Mouse (Mus musculus) heart, adult 2 months (tissue): ENCODE results near the gene Krt2. TPM values are rescaled to one million over a fixed set of nuclear protein-coding genes. Genes with fewer than 3 reads are reported as not detected.
A peak's percentile ranks its signal among the peaks of the same experiment; 100 is the strongest.

Experiments used
- DNase-seq, 2 experiments: peaks; one replicate each; pipeline ENCODE4 v3.0.0; 2021
- H3K27ac ChIP-seq: fragments of 200-600 bp; 2 replicates; pipeline ENCODE4 v1.8.1; 2022
- H3K27me3 ChIP-seq: fragments of 200-500 bp; 2 replicates; pipeline ENCODE4 v1.6.1; 2012; ENCODE audit warnings: mild to moderate bottlenecking, low read length, inconsistent platforms, mixed read lengths; ENCODE audit not compliant: control insufficient read depth, insufficient read depth
- H3K36me3 ChIP-seq: fragments of 200-500 bp; 2 replicates; pipeline ENCODE4 v1.6.1; 2012; ENCODE audit warnings: low read length, inconsistent platforms; ENCODE audit not compliant: control insufficient read depth, insufficient read depth
- H3K4me1 ChIP-seq: fragments of 200-500 bp; 2 replicates; pipeline ENCODE4 v1.6.1; 2011; ENCODE audit warnings: low read length; ENCODE audit not compliant: control insufficient read depth, insufficient read depth
- H3K4me3 ChIP-seq: fragments of 200-600 bp; 2 replicates; pipeline ENCODE4 v1.8.1; 2022
- H3K79me2 ChIP-seq: fragments of 200-500 bp; replicated peaks from 2 replicates; pipeline ENCODE4 v1.6.1; 2012; ENCODE audit warnings: mild to moderate bottlenecking, inconsistent platforms, low read length, moderate library complexity, mixed read lengths; ENCODE audit not compliant: control insufficient read depth, insufficient read depth
- H3K9ac ChIP-seq: fragments of 200-500 bp; 2 replicates; pipeline ENCODE4 v1.6.1; 2012; ENCODE audit warnings: low read depth, mild to moderate bottlenecking, control low read depth, inconsistent platforms, low read length, mixed read lengths
- CTCF ChIP-seq: fragments of 200-600 bp; IDR thresholded peaks from 2 replicates; pipeline ENCODE4 v1.8.1; 2022; ENCODE audit warnings: antibody characterized with exemption, mild to moderate bottlenecking, moderate library complexity
- EP300 ChIP-seq: fragments of 200-500 bp; IDR thresholded peaks from 2 replicates; pipeline ENCODE4 v1.6.1; 2011; ENCODE audit warnings: low read depth, low read length, control low read depth; ENCODE audit not compliant: insufficient read depth
- POLR2A ChIP-seq: fragments of 200-500 bp; IDR thresholded peaks from 2 replicates; pipeline ENCODE4 v1.6.1; 2011; ENCODE audit warnings: mild to moderate bottlenecking, low read depth, low read length, control low read depth; ENCODE audit not compliant: insufficient read depth
- WGBS: fragments of 180-500 bp; shearing (Covaris S2); methylation state at CpG from one replicate; pipeline ENCODE4 v1.1.7; 2018; 5-methylcytosine and 5-hydroxymethylcytosine counted together
- intact Hi-C: fragments of 180-260 bp; cut with DNase I; formaldehyde crosslinking; loops from one replicate; pipeline ENCODE4 v1.15.1; 2025
- polyA plus RNA-seq: library from polyadenylated mRNA; depleted of rRNA; stranded (reverse); fragments of >200 nt; gene quantifications from 2 replicates; pipeline ENCODE4 v1.2.3, GENCODE M21; 2012; rRNA removed
- total RNA-seq, 2 experiments: library from RNA; stranded (reverse); gene quantifications; 2 replicates each; pipeline ENCODE4 v1.2.3; 2021

Gene Krt2
- total and polyA plus RNA-seq, 3 experiments = not detected

DNA sequence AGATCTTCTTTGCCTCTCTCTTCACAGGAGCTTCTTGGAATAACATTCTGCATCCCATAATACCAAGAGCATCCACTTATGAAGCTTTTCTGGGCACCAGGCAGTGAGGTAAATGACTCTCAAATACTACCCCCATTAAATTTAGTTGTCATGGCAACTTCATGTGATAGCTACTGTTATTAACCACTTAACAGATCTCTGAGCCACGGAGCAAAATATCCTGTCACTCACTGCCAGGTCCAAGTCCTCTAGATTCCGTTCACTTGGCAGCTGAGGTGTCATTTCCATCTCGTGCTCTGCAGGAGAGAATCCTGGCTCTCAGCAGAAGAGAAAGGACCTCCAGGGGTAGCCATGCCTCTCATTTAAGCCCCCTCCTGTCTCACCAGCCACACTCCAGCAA lies 27.1 kb downstream of the Krt2 start:
- intact Hi-C loops = no loop called here
- Histone ChIP-seq H3K27me3 (no peaks in the 10 kb centered on the region), H3K4me3 (no peak overlapping the region), H3K4me1 (no peaks in the 10 kb centered on the region), H3K36me3 (no peaks in the 10 kb centered on the region), H3K79me2 (no peaks in the 10 kb centered on the region), H3K27ac (no peak overlapping the region), H3K9ac (no peak overlapping the region)
- TF ChIP-seq POLR2A (no peak), CTCF (no peak), EP300 (no peak)
- 13% methylated on average over 3 of the region's 3 CpGs for WGBS
- no peak for DNase-seq

DNA sequence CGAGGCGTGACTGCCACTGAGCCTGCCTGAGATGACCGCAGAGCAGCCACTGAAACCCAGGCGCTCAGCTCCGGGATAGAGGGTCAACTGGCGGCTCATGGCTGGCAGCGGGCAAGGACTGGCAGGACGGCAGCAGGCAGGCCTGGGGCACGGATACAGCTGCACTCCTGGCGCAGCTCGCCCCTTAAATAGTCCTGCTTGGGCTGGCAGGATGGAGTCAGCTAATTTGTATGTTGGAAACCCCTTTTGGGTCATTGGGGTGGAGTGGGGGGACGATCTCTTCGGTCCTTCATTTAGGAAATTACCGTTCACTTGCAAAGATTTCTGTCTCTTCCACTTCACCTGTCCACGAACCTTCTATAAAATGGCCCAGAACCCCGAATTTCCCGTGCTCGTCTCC lies 31.6 kb downstream of the Krt2 start, which contains the start of gene Krt72:
Gene Krt72 (minus strand): TSS at position 101 of the 400 bp plus-strand sequence.
- Histone ChIP-seq H3K27me3 (no peaks in the 10 kb centered on the region), H3K4me1 (no peaks in the 10 kb centered on the region), H3K36me3 (no peaks in the 10 kb centered on the region), H3K27ac (no peak within 1 kb of the TSS), H3K79me2 (no peaks in the 10 kb centered on the region), H3K9ac (no peak within 1 kb of the TSS), H3K4me3 (no peak within 1 kb of the TSS)
- TF ChIP-seq POLR2A (no peak), CTCF (no peak), EP300 (no peak)
- intact Hi-C loops = no loop called here
- no peak for DNase-seq
- 82% methylated on average over 18 of the region's 18 CpGs for WGBS

DNA sequence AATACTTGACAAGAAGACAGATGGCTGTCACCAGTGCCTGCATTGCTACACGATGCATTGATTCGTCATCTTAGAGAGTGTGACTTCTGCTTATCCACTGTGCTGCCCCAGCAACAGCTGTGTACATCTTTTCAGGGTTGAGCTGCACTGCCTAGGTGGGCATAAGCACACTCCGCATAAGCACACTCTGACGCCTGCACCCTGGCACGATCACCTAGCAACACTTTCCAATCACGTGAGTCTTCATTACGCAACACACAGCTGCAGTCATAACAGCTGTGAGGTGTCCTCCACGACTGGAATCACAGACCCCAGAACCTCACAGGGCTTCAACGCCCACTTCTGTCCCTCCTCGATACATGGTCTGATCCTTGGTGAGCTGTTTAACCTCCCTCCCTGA lies 44.5 kb downstream of the Krt2 start:
- Histone ChIP-seq H3K4me1 (no peaks in the 10 kb centered on the region; the same call in 1 of the 2 replicates), H3K27me3 (no peaks in the 10 kb centered on the region), H3K4me3 (no peak overlapping the region), H3K27ac (no peak overlapping the region), H3K9ac (no peak overlapping the region), H3K79me2 (no peaks in the 10 kb centered on the region), H3K36me3 (no peaks in the 10 kb centered on the region)
- intact Hi-C loops = loop anchor here (2.0 to 5.0 kb wide), 3 partner anchors 251 to 433 kb away; no protein-coding TSS in a partner anchor
- WGBS = 56% methylated on average over 10 of the region's 10 CpGs
- DNase-seq = peak in 1 of 2 experiments; percentile 20
- TF ChIP-seq CTCF = no peak
- TF ChIP-seq POLR2A = no peak
- TF ChIP-seq EP300 = no peak

DNA sequence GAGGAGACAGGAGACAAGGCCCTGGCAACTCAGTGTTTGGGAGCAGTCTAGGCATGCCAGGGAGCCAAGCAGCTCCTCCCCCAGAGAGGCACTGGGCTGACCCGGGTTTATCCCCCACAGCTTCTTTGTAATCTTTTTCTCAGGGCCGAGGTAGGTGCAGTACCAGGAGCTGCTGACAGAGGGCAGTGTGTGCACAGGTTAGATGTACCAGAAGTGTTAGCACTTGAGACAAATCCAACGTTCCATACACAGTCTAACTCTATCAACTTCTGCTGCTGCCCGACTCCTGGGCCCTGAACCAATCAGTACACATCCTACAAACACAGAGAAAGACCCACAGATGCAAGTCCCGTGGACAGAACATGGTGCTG lies 45.3 kb downstream of the Krt2 start:
- no peaks in the 10 kb centered on the region for H3K79me2 ChIP-seq
- TF ChIP-seq EP300 = peak; percentile 81
- peak; percentile 92 for TF ChIP-seq CTCF
- no peak for TF ChIP-seq POLR2A
- intact Hi-C loops = loop anchor here (1.0 to 5.0 kb wide), 5 partner anchors 201 to 432 kb away; no protein-coding TSS in a partner anchor
- no peak overlapping the region for H3K9ac ChIP-seq
- no peak overlapping the region for H3K27ac ChIP-seq
- H3K27me3 ChIP-seq = no peaks in the 10 kb centered on the region
- no peaks in the 10 kb centered on the region for H3K36me3 ChIP-seq
- H3K4me3 ChIP-seq = no peak overlapping the region
- DNase-seq = peak; percentile 78 to 89
- WGBS = 0% methylated on average over 5 of the region's 5 CpGs
- no peaks in the 10 kb centered on the region; the same call in 1 of the 2 replicates for H3K4me1 ChIP-seq

DNA sequence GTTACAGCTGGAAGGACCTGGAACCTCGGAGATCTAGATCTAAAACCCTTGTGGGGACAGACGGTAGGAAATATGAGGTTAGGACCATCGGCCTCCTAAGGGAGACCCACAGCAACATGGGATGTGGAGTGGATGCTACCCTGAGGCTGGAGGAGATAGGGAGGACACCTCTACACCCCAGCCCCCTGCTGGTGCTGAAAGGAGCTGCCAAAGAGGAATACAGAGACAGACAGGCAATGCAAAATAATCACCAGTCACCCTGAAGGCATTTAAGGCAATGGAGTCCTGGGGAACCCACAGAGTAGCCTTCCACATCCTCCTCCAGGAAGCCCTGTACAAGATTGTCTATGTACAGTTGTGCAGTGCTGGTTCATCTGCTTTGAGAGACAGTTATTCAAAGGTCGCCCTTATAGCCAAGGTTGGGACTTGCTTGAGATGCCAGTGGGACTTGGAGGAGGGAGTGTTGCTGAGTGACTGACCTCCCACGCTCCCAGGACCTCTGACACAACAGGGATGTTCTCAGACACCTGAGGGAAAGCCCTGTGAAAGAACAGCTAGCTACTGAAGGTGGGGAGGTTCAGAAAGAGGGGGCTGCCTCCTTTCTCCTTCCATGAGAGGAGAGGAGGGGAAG lies 45.8 kb downstream of the Krt2 start:
- Histone ChIP-seq H3K36me3 (no peaks in the 10 kb centered on the region), H3K9ac (no peak overlapping the region), H3K79me2 (no peaks in the 10 kb centered on the region), H3K27ac (no peak overlapping the region), H3K27me3 (no peaks in the 10 kb centered on the region), H3K4me1 (no peaks in the 10 kb centered on the region; the same call in 1 of the 2 replicates), H3K4me3 (no peak overlapping the region)
- DNase-seq = no peak
- WGBS = 54% methylated on average over 5 of the region's 5 CpGs
- no peak for TF ChIP-seq EP300
- TF ChIP-seq POLR2A = no peak
- peak; percentile 28 for TF ChIP-seq CTCF
- intact Hi-C loops = loop anchor here (1.0 to 5.0 kb wide), 5 partner anchors 201 to 431 kb away; no protein-coding TSS in a partner anchor

DNA sequence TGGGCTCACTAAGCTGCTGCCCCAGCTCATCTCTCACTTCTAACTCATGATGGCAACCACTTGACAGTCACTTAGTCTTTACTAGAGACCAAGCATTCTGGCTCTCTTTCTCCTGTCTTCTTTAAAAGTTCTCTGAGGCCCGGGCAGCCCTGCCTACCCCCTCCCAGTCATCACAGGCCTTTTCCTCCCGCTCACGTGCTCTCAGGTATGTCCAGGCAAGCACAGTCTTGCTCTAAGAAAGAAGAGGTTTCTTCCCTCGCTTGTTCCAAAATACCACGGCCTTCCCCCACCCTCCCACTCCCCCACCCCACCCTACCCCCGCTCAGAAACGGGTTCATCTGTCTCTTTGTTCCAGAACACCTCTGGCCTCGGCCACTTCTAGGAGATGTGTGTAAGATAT lies 47.7 kb downstream of the Krt2 start:
- no peak for DNase-seq
- intact Hi-C loops = loop anchor here (5.0 kb wide), 1 partner anchor 248 kb away; no protein-coding TSS in a partner anchor
- WGBS = 42% methylated on average over 8 of the region's 8 CpGs
- TF ChIP-seq EP300 = no peak
- no peak for TF ChIP-seq CTCF
- TF ChIP-seq POLR2A = no peak
- no peak overlapping the region for H3K27ac ChIP-seq
- no peaks in the 10 kb centered on the region for H3K79me2 ChIP-seq
- no peaks in the 10 kb centered on the region for H3K36me3 ChIP-seq
- H3K4me3 ChIP-seq = no peak overlapping the region
- no peaks in the 10 kb centered on the region; the same call in 1 of the 2 replicates for H3K4me1 ChIP-seq
- H3K9ac ChIP-seq = no peak overlapping the region
- no peaks in the 10 kb centered on the region for H3K27me3 ChIP-seq

Other genes with a start within 250 kb of the Krt2 start
- not detected for gene Krt75, start 244.3 kb downstream of the Krt2 start, total RNA-seq
- not detected in 2 replicates for gene Krt75, start 244.3 kb downstream of the Krt2 start, polyA plus RNA-seq
- gene Gm5414, start 190.0 kb downstream of the Krt2 start, total RNA-seq = not detected
- gene Gm5414, start 190.0 kb downstream of the Krt2 start, polyA plus RNA-seq = not detected in 2 replicates
- gene Gm5478, start 170.8 kb downstream of the Krt2 start, total RNA-seq = not detected
- not detected in 2 replicates for gene Gm5478, start 170.8 kb downstream of the Krt2 start, polyA plus RNA-seq
- not detected for gene Krt6b, start 137.9 kb downstream of the Krt2 start, total RNA-seq
- 0.04 TPM in 1 of 2 replicates, not detected in the other for gene Krt6b, start 137.9 kb downstream of the Krt2 start, polyA plus RNA-seq
- not detected for gene Krt6a, start 123.9 kb downstream of the Krt2 start, total RNA-seq
- not detected in 2 replicates for gene Krt6a, start 123.9 kb downstream of the Krt2 start, polyA plus RNA-seq
- under 1 TPM in 1 of 2 experiments, not detected in 1; 0.23 TPM for gene Krt5, start 105.3 kb downstream of the Krt2 start, total RNA-seq
- 1.3 TPM in 1 of 2 replicates, not detected in the other for gene Krt5, start 105.3 kb downstream of the Krt2 start, polyA plus RNA-seq
- gene Krt71, start 75.1 kb downstream of the Krt2 start, total RNA-seq = not detected
- not detected in 2 replicates for gene Krt71, start 75.1 kb downstream of the Krt2 start, polyA plus RNA-seq
- not detected for gene Krt72, start 31.7 kb downstream of the Krt2 start, total RNA-seq
- gene Krt72, start 31.7 kb downstream of the Krt2 start, polyA plus RNA-seq = not detected in 2 replicates
- gene Krt73, start 15.8 kb downstream of the Krt2 start, total RNA-seq = not detected
- gene Krt73, start 15.8 kb downstream of the Krt2 start, polyA plus RNA-seq = not detected in 2 replicates
- gene Krt1, start 32.6 kb upstream of the Krt2 start, total RNA-seq = not detected
- gene Krt1, start 32.6 kb upstream of the Krt2 start, polyA plus RNA-seq = 0.04 TPM in 1 of 2 replicates, not detected in the other
- under 1 TPM in 1 of 2 experiments, not detected in 1; 0.31 TPM for gene Krt77, start 51.5 kb upstream of the Krt2 start, total RNA-seq
- gene Krt77, start 51.5 kb upstream of the Krt2 start, polyA plus RNA-seq = not detected in 2 replicates
- gene Krt76, start 74.8 kb upstream of the Krt2 start, total RNA-seq = not detected
- gene Krt76, start 74.8 kb upstream of the Krt2 start, polyA plus RNA-seq = not detected in 2 replicates
- gene Krt4, start 106.6 kb upstream of the Krt2 start, total RNA-seq = not detected
- gene Krt4, start 106.6 kb upstream of the Krt2 start, polyA plus RNA-seq = 0.43 TPM in 1 of 2 replicates, not detected in the other
- under 1 TPM in 1 of 2 experiments, not detected in 1; 0.27 TPM for gene Krt79, start 122.2 kb upstream of the Krt2 start, total RNA-seq
- 1.5 and 2.3 TPM in 2 replicates for gene Krt79, start 122.2 kb upstream of the Krt2 start, polyA plus RNA-seq
- gene Krt78, start 136.1 kb upstream of the Krt2 start, total RNA-seq = under 1 TPM in 1 of 2 experiments, not detected in 1; 0.08 TPM
- not detected in 2 replicates for gene Krt78, start 136.1 kb upstream of the Krt2 start, polyA plus RNA-seq
- gene Krt8, start 186.3 kb upstream of the Krt2 start, total RNA-seq = 1 to 10 TPM; 1.7 TPM
- gene Krt8, start 186.3 kb upstream of the Krt2 start, polyA plus RNA-seq = 2.3 and 9.8 TPM in 2 replicates
- 1 to 10 TPM; 2.6 to 2.7 TPM for gene Krt18, start 210.0 kb upstream of the Krt2 start, total RNA-seq
- 2.7 and 6.7 TPM in 2 replicates for gene Krt18, start 210.0 kb upstream of the Krt2 start, polyA plus RNA-seq